Mouse (Mus musculus) cerebellum, postnatal 10 days (tissue): Measurements from ENCODE around the gene Mpv17l.
"Not testable (repeated sequence)": the region's sequence is repeated elsewhere in the genome, so short reads cannot be mapped to it uniquely, and the experiment has no call there.

ENCODE experiments used
- DNase-seq, 2 experiments: peaks; one replicate each; pipeline ENCODE4 v3.0.0; 2021; ENCODE audit warnings: mixed read lengths in 2 of 2

Gene Mpv17l

GRCm38 (mm10) chr16:13940139-13940846 is 37.3 kb downstream of the Mpv17l start:
- DNase-seq: peak; percentile 92 to 93

- no peak for DNase-seq
Measured at GRCm38 (mm10) chr16:13940847-13941395, 38.0 kb downstream of the Mpv17l start.

- no peak for DNase-seq
Measured at GRCm38 (mm10) chr16:13944178-13944577, 41.2 kb downstream of the Mpv17l start.

GRCm38 (mm10) chr16:13944752-13945151 is 41.8 kb downstream of the Mpv17l start:
- DNase-seq: no peak

- no peak for DNase-seq
Measured at GRCm38 (mm10) chr16:13945153-13945552, 42.2 kb downstream of the Mpv17l start.

GRCm38 (mm10) chr16:13946306-13946705 is 43.3 kb downstream of the Mpv17l start:
- DNase-seq: no peak

GRCm38 (mm10) chr16:13951245-13951644 is 48.3 kb downstream of the Mpv17l start:
- DNase-seq: no peak

GRCm38 (mm10) chr16:13962053-13962452 is 59.1 kb downstream of the Mpv17l start:
- no peak for DNase-seq

GRCm38 (mm10) chr16:13969096-13969495 is 66.1 kb downstream of the Mpv17l start:
- no peak for DNase-seq

GRCm38 (mm10) chr16:13972051-13972450 is 69.1 kb downstream of the Mpv17l start:
- no peak for DNase-seq

- DNase-seq: not testable (repeated sequence)
Measured at GRCm38 (mm10) chr16:13976358-13976896, 73.5 kb downstream of the Mpv17l start.

- not testable (repeated sequence) for DNase-seq
Measured at GRCm38 (mm10) chr16:13977026-13977425, 74.1 kb downstream of the Mpv17l start.

- DNase-seq: not testable (repeated sequence)
Measured at GRCm38 (mm10) chr16:13981726-13982125, 78.8 kb downstream of the Mpv17l start.

GRCm38 (mm10) chr16:13983161-13983560 is 80.2 kb downstream of the Mpv17l start:
- DNase-seq: no peak

- no peak for DNase-seq
Measured at GRCm38 (mm10) chr16:13986197-13986573, 83.2 kb downstream of the Mpv17l start.

- peak; percentile 73 to 79 for DNase-seq
Measured at GRCm38 (mm10) chr16:13986574-13987478, 83.9 kb downstream of the Mpv17l start, which contains the start of the genes 2900011O08Rik and Ifitm7. Gene 2900011O08Rik (plus strand): TSS chr16:13986604. Gene Ifitm7 (minus strand): TSS chr16:13986888.

- no peak for DNase-seq
Measured at GRCm38 (mm10) chr16:13992518-13993248, 89.7 kb downstream of the Mpv17l start.

- DNase-seq: no peak
Measured at GRCm38 (mm10) chr16:13994076-13994475, 91.1 kb downstream of the Mpv17l start.

- DNase-seq: no peak
Measured at GRCm38 (mm10) chr16:13994502-13994901, 91.5 kb downstream of the Mpv17l start.
